Mouse (Mus musculus) spleen, postnatal 4 days (tissue): ENCODE measurements around the gene 4930444G20Rik.
A peak's percentile ranks its signal among the peaks of the same experiment; 100 is the strongest.
"Not testable (repeated sequence)": the region's sequence is repeated elsewhere in the genome, so short reads cannot be mapped to it uniquely, and the experiment has no call there.

ENCODE experiments used
- DNase-seq, 2 experiments: peaks; one replicate each; pipeline ENCODE4 v3.0.0; 2022; ENCODE audit warnings: low spot score in 2 of 2

The 4930444G20Rik gene

GRCm38 (mm10) chr10:22067979-22068378 is at the start of gene 4930444G20Rik:
Gene 4930444G20Rik (minus strand): TSS chr10:22068079.
- DNase-seq = not testable (repeated sequence)

GRCm38 (mm10) chr10:22074531-22074930 is 6.7 kb upstream of the 4930444G20Rik start:
- no peak for DNase-seq

GRCm38 (mm10) chr10:22072739-22073138 is 4.9 kb upstream of the 4930444G20Rik start:
- DNase-seq = no peak

GRCm38 (mm10) chr10:22070576-22070975 is 2.7 kb upstream of the 4930444G20Rik start:
- no peak for DNase-seq

GRCm38 (mm10) chr10:22070168-22070567 is 2.3 kb upstream of the 4930444G20Rik start:
- DNase-seq = no peak

GRCm38 (mm10) chr10:22059415-22059814 is 8.5 kb downstream of the 4930444G20Rik start:
- no peak for DNase-seq

- no peak for DNase-seq
Measured at GRCm38 (mm10) chr10:22059026-22059325, 8.9 kb downstream of the 4930444G20Rik start.

GRCm38 (mm10) chr10:22058218-22059025 is 9.5 kb downstream of the 4930444G20Rik start:
- peak; percentile 87 to 90 for DNase-seq

GRCm38 (mm10) chr10:22055308-22055707 is 12.6 kb downstream of the 4930444G20Rik start:
- DNase-seq = no peak

- peak; percentile 41 to 71 for DNase-seq
Measured at GRCm38 (mm10) chr10:22036256-22036655, 31.6 kb downstream of the 4930444G20Rik start.

GRCm38 (mm10) chr10:22034303-22034702 is 33.6 kb downstream of the 4930444G20Rik start:
- DNase-seq = no peak

GRCm38 (mm10) chr10:22018618-22019017 is 49.3 kb downstream of the 4930444G20Rik start:
- DNase-seq = peak in 1 of 2 experiments; percentile 34

- DNase-seq = peak in 1 of 2 experiments; percentile 47
Measured at GRCm38 (mm10) chr10:22017469-22018159, 50.3 kb downstream of the 4930444G20Rik start.
